Mouse (Mus musculus) kidney, postnatal 4 days (tissue): ENCODE data around the gene Gm29554.
"Not testable (repeated sequence)": the region's sequence is repeated elsewhere in the genome, so short reads cannot be mapped to it uniquely, and the experiment has no call there.

Source experiments
- DNase-seq, 2 experiments: peaks; one replicate each; pipeline ENCODE4 v3.0.0; 2021; ENCODE audit warnings: mixed read lengths in 2 of 2

Gene Gm29554

GRCm38 (mm10) chrY:12273632-12274031 lies at the start of gene Gm29554:
Gm29554 (plus strand) TSS chrY:12273932.
- DNase-seq: not testable (repeated sequence)
